Mouse (Mus musculus) MN1 (cell line): ENCODE data around the gene Gm17079.
"Not testable (repeated sequence)": the region's sequence is repeated elsewhere in the genome, so short reads cannot be mapped to it uniquely, and the experiment has no call there.

Source experiments
- DNase-seq: peaks from one replicate; pipeline ENCODE4 v3.0.0-alpha.2; 2016; ENCODE audit warnings: low spot score

Gm17079 gene

GRCm38 (mm10) chr14:51695368-51695767 is at the start of gene Gm17079:
TSS of gene Gm17079 (minus strand) at chr14:51695468.
- DNase-seq, result not testable (repeated sequence)

DNA sequence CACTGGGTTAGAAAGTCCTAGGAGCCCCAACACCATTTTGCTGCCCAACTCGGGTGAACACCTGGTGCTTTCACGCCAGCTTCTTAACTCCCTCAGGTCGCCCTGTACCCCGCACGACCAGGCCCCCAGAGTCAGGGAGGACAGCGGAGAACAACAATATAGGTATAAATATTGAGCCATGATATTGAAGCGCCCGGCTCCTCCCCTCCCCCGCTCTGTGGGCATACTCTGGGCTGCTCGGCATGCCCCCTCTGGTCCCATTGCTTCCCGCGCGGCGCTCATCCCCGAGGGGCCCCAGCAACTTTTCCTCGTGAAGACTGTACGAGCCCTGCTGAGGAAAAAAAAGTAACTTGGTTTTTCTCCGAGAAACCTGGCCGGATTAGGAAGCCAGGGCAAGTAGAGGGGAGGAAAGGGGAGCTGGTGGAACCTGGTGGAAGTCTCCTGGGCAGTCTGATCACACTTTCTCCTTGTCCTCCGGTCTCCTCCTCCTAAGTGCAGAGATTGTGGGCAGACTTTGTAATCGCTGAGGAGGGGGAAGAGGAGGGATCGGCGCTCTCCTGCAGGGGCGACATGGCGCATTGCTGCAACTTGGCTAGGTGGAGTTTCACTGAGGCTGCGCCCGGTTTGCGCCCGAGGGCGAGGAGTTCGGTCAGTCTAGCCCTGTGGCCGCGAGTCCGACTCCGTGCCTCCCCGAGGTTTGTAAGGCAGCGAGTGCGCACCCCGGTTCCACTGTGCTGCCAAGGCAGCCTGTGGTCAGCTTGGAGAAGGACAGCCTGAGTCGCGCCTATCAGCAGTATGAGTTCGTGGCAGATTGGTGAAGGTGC is 45.3 kb upstream of the Gm17079 start:
- DNase-seq, result no peak

- DNase-seq, result no peak
Measured at GRCm38 (mm10) chr14:51739150-51739993, 44.1 kb upstream of the Gm17079 start.

DNA sequence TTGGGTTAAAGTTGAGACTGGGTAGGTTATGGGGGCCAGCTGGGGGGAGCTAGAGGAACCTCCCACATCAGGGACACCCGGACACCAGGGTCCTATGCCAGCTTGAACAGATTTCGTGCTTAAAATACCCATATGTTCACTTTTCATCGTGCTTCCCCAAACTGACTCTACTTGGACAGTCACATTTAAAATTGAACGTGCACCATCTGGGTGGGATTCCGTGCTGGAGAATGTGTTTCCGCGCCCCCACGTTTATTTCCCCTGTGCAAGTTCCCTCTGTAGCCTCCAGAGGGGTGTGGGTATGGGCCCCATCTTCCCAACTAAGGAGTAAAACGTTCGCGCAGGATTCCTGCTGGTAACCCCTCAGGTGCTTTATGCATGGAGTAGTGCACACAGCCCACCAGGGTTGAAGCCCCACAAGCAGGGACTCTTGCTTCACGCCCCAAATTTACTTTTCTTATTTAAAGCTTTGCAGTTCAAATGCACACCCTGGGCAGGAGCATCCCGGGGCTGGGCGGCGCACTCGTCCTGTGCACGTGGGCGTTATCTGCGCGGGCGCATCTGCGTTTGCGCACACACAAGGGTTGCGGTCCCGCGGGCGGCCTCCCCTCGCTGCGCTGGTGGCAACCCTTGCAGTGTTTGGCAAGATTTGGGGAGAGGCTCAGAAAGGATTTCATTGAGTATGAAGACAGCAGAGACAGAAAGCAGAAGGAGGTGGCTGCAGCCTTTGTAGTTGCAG is 43.3 kb upstream of the Gm17079 start:
- no peak for DNase-seq

DNA sequence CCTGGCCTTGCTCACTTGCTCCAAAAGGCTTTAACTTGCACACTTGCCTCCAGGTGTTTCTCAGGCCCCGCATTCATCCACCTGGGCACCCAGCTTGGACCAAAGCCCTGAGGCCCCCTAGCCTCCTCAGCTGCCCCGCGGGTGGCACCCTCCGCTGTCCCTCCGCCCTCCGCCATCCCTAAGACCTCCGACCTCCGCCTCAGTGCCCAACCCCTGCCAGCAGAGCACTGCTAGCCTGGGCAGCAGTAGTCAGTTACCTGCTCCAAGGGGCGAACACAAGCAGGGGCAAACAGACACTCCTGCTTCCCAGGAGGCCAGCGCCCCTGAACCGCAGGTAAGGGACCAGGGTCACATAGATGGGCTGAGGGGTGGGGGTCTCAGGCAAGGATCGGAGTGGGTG is 42.7 kb upstream of the Gm17079 start:
- DNase-seq, result no peak

DNA sequence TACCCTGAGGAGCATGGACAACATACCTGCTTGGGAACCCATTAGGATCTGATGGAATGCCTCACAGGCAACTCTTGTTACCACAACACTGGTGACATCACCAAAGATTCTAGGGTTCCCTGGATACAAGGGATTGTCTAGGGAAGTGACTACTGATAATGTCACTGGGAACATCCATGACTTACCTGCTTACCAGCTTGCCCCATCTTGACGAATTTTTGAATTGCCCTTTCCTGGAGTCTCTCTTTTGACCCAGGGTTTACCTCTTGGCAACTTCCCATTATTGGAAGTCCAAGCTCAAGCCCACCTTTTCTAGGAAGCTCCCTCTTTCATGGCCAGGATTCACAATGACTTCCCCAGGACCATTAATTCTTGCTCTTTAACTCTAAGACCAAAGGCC is 21.8 kb upstream of the Gm17079 start, which contains the start of gene Gm5800:
TSS of gene Gm5800 (minus strand) at position 101 of the 400 bp plus-strand sequence.
- DNase-seq, result no peak

- DNase-seq, result no peak
Measured at GRCm38 (mm10) chr14:51677269-51677668, 18.0 kb downstream of the Gm17079 start.
